Mouse (Mus musculus): ENCODE data around the gene Rasgef1c. TPM values are rescaled to one million over a fixed set of nuclear protein-coding genes. Genes with fewer than 3 reads are reported as not detected.

Gene Rasgef1c
- polyA plus RNA-seq (2012), result 0.03 TPM in 1 of 2 replicates, not detected in the other

- no peak for TF ChIP-seq GATA1 (IDR thresholded peaks at IDR 0.05; ENCODE audit: low read length)
Measured at GRCm38 (mm10) chr11:49901659-49902458, at the start of gene Rasgef1c. Gene Rasgef1c, plus strand, starts transcription at chr11:49901835.

DNA sequence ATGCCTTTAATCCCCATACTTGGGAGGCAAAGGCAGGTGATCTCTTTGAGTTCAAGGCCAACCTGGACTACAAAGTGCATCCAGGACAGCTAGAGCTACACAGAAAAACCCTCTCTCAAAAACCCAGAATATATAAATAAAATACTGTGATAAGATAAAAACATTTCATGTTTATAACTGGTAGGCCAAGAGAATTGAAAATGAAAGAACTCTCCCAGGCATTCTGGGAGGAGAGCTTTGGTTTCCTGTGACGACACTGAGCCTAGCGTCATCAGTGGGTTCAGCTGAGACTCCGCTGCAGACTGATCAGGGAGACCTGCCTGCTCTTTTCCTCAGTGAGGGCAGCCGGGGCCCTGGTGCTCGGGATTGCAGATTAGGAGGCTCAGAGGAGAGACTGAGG lies 46.5 kb upstream of the Rasgef1c start:
- TF ChIP-seq GATA1 (IDR thresholded peaks at IDR 0.05; ENCODE audit: low read length), result no peak

- TF ChIP-seq GATA1 (IDR thresholded peaks at IDR 0.05; ENCODE audit: low read length), result no peak
Measured at GRCm38 (mm10) chr11:49861139-49861538, 40.5 kb upstream of the Rasgef1c start.

DNA sequence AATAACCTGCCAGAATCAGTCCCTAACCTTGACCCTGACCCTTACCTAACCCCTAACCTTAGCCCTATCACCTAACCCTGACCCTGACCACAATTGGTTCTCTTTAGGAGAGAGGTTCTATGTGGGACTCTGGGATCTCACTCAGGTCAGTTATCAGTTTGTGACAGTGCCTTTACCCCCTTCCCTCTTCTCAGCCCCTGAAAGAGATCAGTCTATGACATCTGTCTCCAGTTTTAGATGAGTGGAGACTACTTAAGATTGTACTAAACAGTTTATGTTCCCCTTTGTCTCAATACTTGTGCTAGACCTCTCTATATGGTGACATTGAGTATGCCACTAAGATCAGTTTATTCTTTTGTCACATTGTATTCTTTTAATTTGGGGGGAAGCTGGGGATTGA lies 37.7 kb upstream of the Rasgef1c start:
- no peak for TF ChIP-seq GATA1 (IDR thresholded peaks at IDR 0.05; ENCODE audit: low read length)

DNA sequence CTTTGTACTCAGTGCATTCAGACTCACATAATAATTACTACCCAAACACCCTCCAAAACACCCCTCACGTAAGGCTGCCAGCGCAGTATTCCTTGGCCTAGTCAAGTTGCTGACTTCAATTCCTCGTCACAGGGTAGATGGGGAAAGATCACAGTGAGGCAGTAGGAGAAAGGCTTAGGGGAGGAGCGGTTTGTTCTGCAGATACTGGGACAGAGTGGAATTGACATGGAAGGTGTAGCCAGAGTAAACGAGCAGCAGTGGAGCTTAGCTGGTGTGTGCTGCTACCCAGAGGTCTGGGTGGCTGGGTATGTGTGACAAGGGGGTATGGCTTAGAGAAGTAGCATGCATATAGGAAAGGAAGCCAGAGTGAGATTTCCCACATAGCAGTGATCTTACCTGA lies 34.3 kb upstream of the Rasgef1c start:
- no peak for TF ChIP-seq GATA1 (IDR thresholded peaks at IDR 0.05; ENCODE audit: low read length)

DNA sequence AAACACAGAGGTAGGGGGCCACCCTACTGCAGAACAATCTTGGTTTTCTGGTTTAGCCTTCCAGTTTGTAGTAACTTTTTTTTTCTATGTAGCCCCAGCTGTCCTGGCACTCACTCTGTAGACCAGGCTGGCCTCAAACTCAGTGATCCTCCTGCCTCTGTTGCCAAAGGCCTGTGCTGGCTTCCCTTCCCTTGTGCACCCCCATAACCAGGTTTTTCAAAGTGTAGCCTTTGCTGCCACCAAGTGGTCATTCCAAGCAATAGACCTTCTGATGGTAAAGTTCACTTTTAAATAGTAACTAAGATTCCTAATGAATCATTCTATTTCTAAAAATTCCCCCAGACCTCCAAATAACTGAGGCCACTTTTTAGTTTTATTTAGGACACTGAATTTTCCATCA lies 31.9 kb upstream of the Rasgef1c start:
- no peak for TF ChIP-seq GATA1 (IDR thresholded peaks at IDR 0.05; ENCODE audit: low read length)

- no peak for TF ChIP-seq GATA1 (IDR thresholded peaks at IDR 0.05; ENCODE audit: low read length)
Measured at GRCm38 (mm10) chr11:49871914-49872313, 29.7 kb upstream of the Rasgef1c start.

GRCm38 (mm10) chr11:49872779-49873178 lies 28.9 kb upstream of the Rasgef1c start:
- no peak for TF ChIP-seq GATA1 (IDR thresholded peaks at IDR 0.05; ENCODE audit: low read length)

GRCm38 (mm10) chr11:49876948-49877817 lies 24.5 kb upstream of the Rasgef1c start:
- no peak for TF ChIP-seq GATA1 (IDR thresholded peaks at IDR 0.05; ENCODE audit: low read length)

- no peak for TF ChIP-seq GATA1 (IDR thresholded peaks at IDR 0.05; ENCODE audit: low read length)
Measured at GRCm38 (mm10) chr11:49879950-49880642, 21.5 kb upstream of the Rasgef1c start.

DNA sequence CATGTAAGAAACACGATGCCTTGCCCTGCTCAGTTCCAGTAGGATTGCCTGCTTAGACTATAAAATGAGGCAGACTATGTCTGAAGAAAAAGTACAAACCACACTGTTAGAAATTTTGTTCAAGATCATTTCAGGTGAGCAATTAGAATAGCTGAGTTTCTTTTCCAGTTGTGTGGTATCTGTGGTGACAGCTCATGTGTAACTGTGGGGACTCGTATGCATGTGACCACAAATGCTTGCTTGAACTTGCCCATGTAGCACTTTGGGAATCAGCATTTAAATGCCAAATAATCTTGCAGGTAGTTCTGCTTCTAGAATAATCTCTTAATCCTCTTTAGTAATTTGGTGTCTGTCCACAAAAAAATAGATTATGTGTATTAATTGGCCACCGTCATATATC lies 18.2 kb upstream of the Rasgef1c start:
- no peak for TF ChIP-seq GATA1 (IDR thresholded peaks at IDR 0.05; ENCODE audit: low read length)

- no peak for TF ChIP-seq GATA1 (IDR thresholded peaks at IDR 0.05; ENCODE audit: low read length)
Measured at GRCm38 (mm10) chr11:49888469-49888868, 13.2 kb upstream of the Rasgef1c start.

- no peak for TF ChIP-seq GATA1 (IDR thresholded peaks at IDR 0.05; ENCODE audit: low read length)
Measured at GRCm38 (mm10) chr11:49891993-49892392, 9.6 kb upstream of the Rasgef1c start.

GRCm38 (mm10) chr11:49893806-49894205 lies 7.8 kb upstream of the Rasgef1c start:
- no peak for TF ChIP-seq GATA1 (IDR thresholded peaks at IDR 0.05; ENCODE audit: low read length)

GRCm38 (mm10) chr11:49895966-49896590 lies 5.6 kb upstream of the Rasgef1c start:
- no peak for TF ChIP-seq GATA1 (IDR thresholded peaks at IDR 0.05; ENCODE audit: low read length)
